Comparison of ENCODE assay signal across 13 mouse cellular contexts in genomic region chr5:120534686-120535075, GRCm38 (mm10). TPM values are rescaled to one million over a fixed set of nuclear protein-coding genes. Genes with fewer than 3 reads are reported as not detected.
A peak's percentile ranks its signal among the peaks of the same experiment; 100 is the strongest.
DNase-seq lines count a peak whose midpoint lies in the region; ATAC-seq lines count a peak whose summit lies in the region.
"Had no signal": no experiment of that assay in that cellular context is flagged by ENCODE, and none has a peak within 500 bp of the region (broad histone marks: within the 10 kb centered on the region; RNA-seq: fewer than 3 reads in every experiment).

No protein-coding gene starts in this region.

- H3K27me3 ChIP-seq in kidney, embryonic 15.5 days = no peaks in the 10 kb centered on the region
- H3K27me3 ChIP-seq in embryonic facial prominence, embryonic 12.5 days = no peaks in the 10 kb centered on the region
- no peaks in the 10 kb centered on the region for H3K27me3 ChIP-seq in hindbrain, embryonic 16.5 days (replicated peaks; ENCODE audit: control insufficient read depth, insufficient read depth, low read length)
- H3K27me3 ChIP-seq in neural tube, embryonic 12.5 days (replicated peaks) = no peaks in the 10 kb centered on the region
- H3K27me3 ChIP-seq: heart, embryonic 13.5 days; Patski had no signal

- no peak overlapping the region for H3K9ac ChIP-seq in kidney, embryonic 15.5 days
- H3K9ac ChIP-seq in embryonic facial prominence, embryonic 12.5 days = peak overlapping the region; percentile 24; the same call in 1 of the 2 replicates
- H3K9ac ChIP-seq in hindbrain, embryonic 16.5 days (ENCODE audit: low read depth, low read length) = no peak overlapping the region
- H3K9ac ChIP-seq in neural tube, embryonic 12.5 days = no peak overlapping the region
- H3K9ac ChIP-seq: heart, embryonic 13.5 days had no signal

- H3K36me3 ChIP-seq in kidney, embryonic 15.5 days = peaks cover 41% of the 10 kb centered on the region
- H3K36me3 ChIP-seq in embryonic facial prominence, embryonic 12.5 days = peaks cover 23% of the 10 kb centered on the region
- H3K36me3 ChIP-seq in hindbrain, embryonic 16.5 days (ENCODE audit: control insufficient read depth, insufficient read depth, low read length) = 0 out of 2 replicates have a peak, but pooled peaks cover 2% of the 10 kb centered on the region
- H3K36me3 ChIP-seq in neural tube, embryonic 12.5 days = peaks cover 17% of the 10 kb centered on the region

- ATAC-seq in kidney, embryonic 15.5 days (replicated peaks; ENCODE audit: low FRiP score) = peak; percentile 40; the same call in 1 of the 2 replicates
- ATAC-seq in embryonic facial prominence, embryonic 12.5 days (ENCODE audit: insufficient number of reproducible peaks, insufficient read depth, low FRiP score, low TSS enrichment) = peak; percentile 47; the same call in 1 of the 2 replicates
- ATAC-seq in hindbrain, embryonic 16.5 days = peak; percentile 70
- no peak for ATAC-seq in neural tube, embryonic 12.5 days (ENCODE audit: low FRiP score, low read depth)
- ATAC-seq: Patski had no signal

- H3K27ac ChIP-seq in kidney, embryonic 15.5 days = peak overlapping the region; percentile 85
- H3K27ac ChIP-seq in embryonic facial prominence, embryonic 12.5 days = peak overlapping the region; percentile 32; the same call in 1 of the 2 replicates
- peak overlapping the region; percentile 78 for H3K27ac ChIP-seq in hindbrain, embryonic 16.5 days (ENCODE audit: low read depth, low read length)
- H3K27ac ChIP-seq in neural tube, embryonic 12.5 days = no peak overlapping the region
- H3K27ac ChIP-seq: heart, embryonic 13.5 days had no signal

- WGBS in kidney, embryonic 15.5 days = 32% methylated on average over 2 of the region's 2 CpGs
- WGBS in embryonic facial prominence, embryonic 12.5 days = 39% methylated on average over 2 of the region's 2 CpGs
- WGBS in hindbrain, embryonic 16.5 days = 44% methylated on average over 2 of the region's 2 CpGs
- 24% methylated on average over 2 of the region's 2 CpGs for WGBS in neural tube, embryonic 12.5 days

- H3K4me1 ChIP-seq in kidney, embryonic 15.5 days = peaks cover 29% of the 10 kb centered on the region
- H3K4me1 ChIP-seq in embryonic facial prominence, embryonic 12.5 days = peaks cover 28% of the 10 kb centered on the region
- peaks cover 2% of the 10 kb centered on the region; the same call in 1 of the 2 replicates for H3K4me1 ChIP-seq in hindbrain, embryonic 16.5 days (ENCODE audit: control insufficient read depth, insufficient read depth, low read depth, low read length)
- peaks cover 18% of the 10 kb centered on the region for H3K4me1 ChIP-seq in neural tube, embryonic 12.5 days

- H3K9me3 ChIP-seq in kidney, embryonic 15.5 days (replicated peaks) = no peaks in the 10 kb centered on the region
- no peaks in the 10 kb centered on the region for H3K9me3 ChIP-seq in embryonic facial prominence, embryonic 12.5 days
- H3K9me3 ChIP-seq in hindbrain, embryonic 16.5 days (ENCODE audit: control insufficient read depth, low read length) = no peaks in the 10 kb centered on the region
- no peaks in the 10 kb centered on the region for H3K9me3 ChIP-seq in neural tube, embryonic 12.5 days
- H3K9me3 ChIP-seq: heart, embryonic 13.5 days had no signal

- H3K4me3 ChIP-seq in kidney, embryonic 15.5 days (replicated peaks) = no peak overlapping the region
- no peak overlapping the region for H3K4me3 ChIP-seq in embryonic facial prominence, embryonic 12.5 days
- H3K4me3 ChIP-seq in hindbrain, embryonic 16.5 days (ENCODE audit: low read length) = no peak overlapping the region
- no peak overlapping the region for H3K4me3 ChIP-seq in neural tube, embryonic 12.5 days
- H3K4me3 ChIP-seq: heart, embryonic 13.5 days had no signal

- DNase-seq in kidney, adult 9 months = no peak
- no peak for DNase-seq in embryo, embryonic 10 days (ENCODE audit: low spot score)
- DNase-seq in cerebellum, postnatal 25 days = no peak
- no peak for DNase-seq in testis, postnatal 10 days (ENCODE audit: low spot score)
- DNase-seq: adrenal gland, postnatal 14 days; kidney, adult 11 months; spleen, adult 18-20 months had no signal

- H3K4me2 ChIP-seq in kidney, embryonic 15.5 days = no peak overlapping the region; the same call in 1 of the 2 replicates
- no peak overlapping the region for H3K4me2 ChIP-seq in embryonic facial prominence, embryonic 12.5 days (replicated peaks)
- no peak overlapping the region for H3K4me2 ChIP-seq in hindbrain, embryonic 16.5 days (ENCODE audit: low read length)
- 0 out of 2 replicates have a peak overlapping the region, but pooled peaks have one; percentile 2 for H3K4me2 ChIP-seq in neural tube, embryonic 12.5 days (replicated peaks)
- H3K4me2 ChIP-seq: heart, embryonic 13.5 days had no signal

RNA-seq across cellular contexts. Expression of gene Slc8b1, which starts 23.7 kb away (rescaled TPM):
- polyA plus RNA-seq in kidney, embryonic 15.5 days (2015; fragmentation: Nextera tagmentation; extraction: Ambion mirVana) = 9.4 and 9.7 TPM in 2 replicates
- 5.4 and 6.4 TPM in 2 replicates for polyA plus RNA-seq in embryonic facial prominence, embryonic 12.5 days (2016; fragmentation: Nextera tagmentation; extraction: Ambion mirVana)
- 2.3 and 2.7 TPM in 2 replicates for polyA plus RNA-seq in hindbrain, embryonic 16.5 days (2015; fragmentation: Nextera tagmentation; extraction: Ambion mirVana)
- polyA plus RNA-seq in neural tube, embryonic 12.5 days (2016; fragmentation: Nextera tagmentation; extraction: Ambion mirVana) = 5.6 and 6.9 TPM in 2 replicates

RNA-seq across cellular contexts. Expression of gene Plbd2, which starts 31.3 kb away (rescaled TPM):
- polyA plus RNA-seq in kidney, embryonic 15.5 days (2015; fragmentation: Nextera tagmentation; extraction: Ambion mirVana) = 50.8 and 60.0 TPM in 2 replicates
- polyA plus RNA-seq in embryonic facial prominence, embryonic 12.5 days (2016; fragmentation: Nextera tagmentation; extraction: Ambion mirVana) = 52.4 and 52.5 TPM in 2 replicates
- polyA plus RNA-seq in hindbrain, embryonic 16.5 days (2015; fragmentation: Nextera tagmentation; extraction: Ambion mirVana) = 37.6 and 39.0 TPM in 2 replicates
- polyA plus RNA-seq in neural tube, embryonic 12.5 days (2016; fragmentation: Nextera tagmentation; extraction: Ambion mirVana) = 44.7 and 46.2 TPM in 2 replicates

RNA-seq across cellular contexts. Expression of gene Tpcn1, which starts 53.8 kb away (rescaled TPM):
- polyA plus RNA-seq in kidney, embryonic 15.5 days (2015; fragmentation: Nextera tagmentation; extraction: Ambion mirVana) = 32.9 and 36.0 TPM in 2 replicates
- 17.4 and 18.9 TPM in 2 replicates for polyA plus RNA-seq in embryonic facial prominence, embryonic 12.5 days (2016; fragmentation: Nextera tagmentation; extraction: Ambion mirVana)
- 15.1 and 17.4 TPM in 2 replicates for polyA plus RNA-seq in hindbrain, embryonic 16.5 days (2015; fragmentation: Nextera tagmentation; extraction: Ambion mirVana)
- 19.4 and 21.7 TPM in 2 replicates for polyA plus RNA-seq in neural tube, embryonic 12.5 days (2016; fragmentation: Nextera tagmentation; extraction: Ambion mirVana)

RNA-seq across cellular contexts. Expression of gene Iqcd, which starts 54.1 kb away (rescaled TPM):
- polyA plus RNA-seq in kidney, embryonic 15.5 days (2015; fragmentation: Nextera tagmentation; extraction: Ambion mirVana) = 0.82 and 0.90 TPM in 2 replicates
- polyA plus RNA-seq in embryonic facial prominence, embryonic 12.5 days (2016; fragmentation: Nextera tagmentation; extraction: Ambion mirVana) = 0.65 and 0.70 TPM in 2 replicates
- 2.0 and 2.4 TPM in 2 replicates for polyA plus RNA-seq in hindbrain, embryonic 16.5 days (2015; fragmentation: Nextera tagmentation; extraction: Ambion mirVana)
- 0.70 and 0.93 TPM in 2 replicates for polyA plus RNA-seq in neural tube, embryonic 12.5 days (2016; fragmentation: Nextera tagmentation; extraction: Ambion mirVana)

RNA-seq across cellular contexts. Expression of gene Sds, which starts 58.4 kb away (rescaled TPM):
- polyA plus RNA-seq in kidney, embryonic 15.5 days (2015; fragmentation: Nextera tagmentation; extraction: Ambion mirVana) = not detected in 2 replicates
- not detected in 2 replicates for polyA plus RNA-seq in embryonic facial prominence, embryonic 12.5 days (2016; fragmentation: Nextera tagmentation; extraction: Ambion mirVana)
- polyA plus RNA-seq in hindbrain, embryonic 16.5 days (2015; fragmentation: Nextera tagmentation; extraction: Ambion mirVana) = 0.40 and 0.80 TPM in 2 replicates
- not detected in 2 replicates for polyA plus RNA-seq in neural tube, embryonic 12.5 days (2016; fragmentation: Nextera tagmentation; extraction: Ambion mirVana)
- polyA plus RNA-seq: heart, embryonic 13.5 days had no signal
